11 mouse cellular contexts compared by ENCODE assay signal in genomic region chr2:60807341-60808195, GRCm38 (mm10).
DNase-seq lines count a peak whose midpoint lies in the region; ATAC-seq and TF ChIP-seq lines count a peak whose summit lies in the region.
"Had no signal": no experiment of that assay in that cellular context is flagged by ENCODE, and none has a peak within 500 bp of the region (broad histone marks: within the 10 kb centered on the region; RNA-seq: fewer than 3 reads in every experiment).

No protein-coding gene starts in this region.

- peak overlapping the region; percentile 66 for H3K27ac ChIP-seq in heart, postnatal 0 days (ENCODE audit: low read depth)
- H3K27ac ChIP-seq in midbrain, embryonic 10.5 days (replicated peaks) = no peak overlapping the region
- H3K27ac ChIP-seq: neural tube, embryonic 12.5 days had no signal

- TF ChIP-seq EP300 in heart, postnatal 0 days (IDR thresholded peaks at IDR 0.05; ENCODE audit: low read depth) = no peak

- H3K9ac ChIP-seq in heart, postnatal 0 days (replicated peaks; ENCODE audit: low read depth, low read length) = no peak overlapping the region
- H3K9ac ChIP-seq: neural tube, embryonic 12.5 days had no signal

- ATAC-seq in heart, postnatal 0 days (ENCODE audit: insufficient read depth, low read depth) = no peak
- no peak for ATAC-seq in cerebellum, adult (ENCODE audit: insufficient number of reproducible peaks, low FRiP score, low TSS enrichment)

- H3K27me3 ChIP-seq in heart, postnatal 0 days (ENCODE audit: control insufficient read depth, insufficient read depth, low read length) = no peaks in the 10 kb centered on the region
- peaks cover 71% of the 10 kb centered on the region for H3K27me3 ChIP-seq in midbrain, embryonic 10.5 days (ENCODE audit: low read depth, poor library complexity, severe bottlenecking)
- H3K27me3 ChIP-seq: neural tube, embryonic 12.5 days had no signal

- H3K4me3 ChIP-seq in heart, postnatal 0 days (ENCODE audit: low read depth, low read length) = no peak overlapping the region
- H3K4me3 ChIP-seq in midbrain, embryonic 10.5 days = no peak overlapping the region
- H3K4me3 ChIP-seq: neural tube, embryonic 12.5 days had no signal

- H3K4me2 ChIP-seq in heart, postnatal 0 days (ENCODE audit: low read depth, low read length) = no peak overlapping the region
- H3K4me2 ChIP-seq: neural tube, embryonic 12.5 days had no signal

- DNase-seq in heart, adult 11 months = peak; percentile 95
- no peak for DNase-seq in heart, postnatal 4 days
- DNase-seq in 3134 (ENCODE audit: extremely low read depth, insufficient read length, low spot score) (peak; percentile 39), R1 (ENCODE audit: low read depth, low spot score) (peak; percentile 45)
- DNase-seq in heart, postnatal 0 days (ENCODE audit: low spot score) = no peak
- no peak for DNase-seq in midbrain, embryonic 10.5 days (ENCODE audit: low spot score)
- DNase-seq in frontal cortex, postnatal 36 days (ENCODE audit: low spot score in 2 of 2) = no peak
- DNase-seq: kidney, adult 18-20 months; thymus, postnatal 36 days had no signal

- no peaks in the 10 kb centered on the region for H3K9me3 ChIP-seq in heart, postnatal 0 days (replicated peaks; ENCODE audit: control insufficient read depth, low read length)
- H3K9me3 ChIP-seq in midbrain, embryonic 10.5 days (replicated peaks) = no peaks in the 10 kb centered on the region
- H3K9me3 ChIP-seq: neural tube, embryonic 12.5 days had no signal

- H3K36me3 ChIP-seq in heart, postnatal 0 days (replicated peaks; ENCODE audit: control insufficient read depth, insufficient read depth, low read length) = no peaks in the 10 kb centered on the region
- H3K36me3 ChIP-seq in midbrain, embryonic 10.5 days = no peaks in the 10 kb centered on the region
- H3K36me3 ChIP-seq: neural tube, embryonic 12.5 days had no signal

- WGBS in heart, postnatal 0 days = 59% methylated on average over 11 of the region's 11 CpGs
- WGBS in midbrain, embryonic 10.5 days = 86% methylated on average over 11 of the region's 11 CpGs

- H3K4me1 ChIP-seq in heart, postnatal 0 days (ENCODE audit: control insufficient read depth, insufficient read depth) = peaks cover 33% of the 10 kb centered on the region
- H3K4me1 ChIP-seq in midbrain, embryonic 10.5 days = peaks cover 22% of the 10 kb centered on the region

- no peak for TF ChIP-seq CTCF in heart, postnatal 0 days (IDR thresholded peaks at IDR 0.05; ENCODE audit: low read depth)

Comparison
In these comparisons a context has a peak if more than half of its experiments do, and no peak if none do; other contexts are left out.
1. DNase-seq: peak in heart, adult 11 months (single experiment), 3134 (single experiment) and R1 (single experiment); none in heart, postnatal 4 days (single experiment), heart, postnatal 0 days (single experiment), midbrain, embryonic 10.5 days (single experiment) and frontal cortex, postnatal 36 days (0 of 2).